Mouse (Mus musculus): ENCODE data around the gene Zfp866.

GRCm38 (mm10) chr8:69822386-69823191 lies 31.6 kb upstream of the Zfp866 start, which contains the start of gene Lpar2:
- no peak for TF ChIP-seq POLR2A (IDR thresholded peaks at IDR 0.05; ENCODE audit: extremely low read depth, insufficient read depth, low read length)
- no peak for TF ChIP-seq CTCF (IDR thresholded peaks at IDR 0.05; ENCODE audit: low read depth, low read length)
